Mouse (Mus musculus): Measurements from ENCODE around the gene Nrxn2.

DNA sequence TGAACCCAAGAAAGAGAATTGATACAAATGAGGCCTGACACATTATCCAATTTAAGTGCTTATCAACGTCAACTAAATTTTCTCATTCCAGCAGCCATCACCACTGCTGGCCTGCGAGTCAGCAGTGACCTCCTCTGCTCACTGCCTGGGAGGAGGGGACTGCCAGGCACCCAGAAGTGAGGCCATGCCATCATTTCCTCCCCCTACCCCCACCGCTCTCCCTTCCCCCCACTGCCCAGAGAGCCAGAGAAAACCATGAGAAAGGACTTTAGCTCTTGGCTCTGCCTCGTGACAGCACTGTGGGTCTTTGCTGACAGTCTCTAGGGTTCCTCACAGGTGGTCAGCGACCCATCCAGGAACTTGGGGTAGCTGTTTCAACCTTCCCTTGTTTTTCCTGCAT is 56.6 kb downstream of the Nrxn2 start:
- TF ChIP-seq CTCF (IDR thresholded peaks at IDR 0.05; ENCODE audit: low read depth) = no peak
- no peak for TF ChIP-seq EP300 (optimal IDR thresholded peaks at IDR 0.05)
